Mouse (Mus musculus) heart, embryonic 10.5 days (tissue): ENCODE measurements around the gene Megf6. TPM values are rescaled to one million over a fixed set of nuclear protein-coding genes. Genes with fewer than 3 reads are reported as not detected.

ENCODE experiments used
- DNase-seq: peaks from one replicate; pipeline ENCODE4 v3.0.0-alpha.2; 2017; ENCODE audit warnings: low spot score
- H3K27ac ChIP-seq: fragments of 300-500 bp; sonication (generic); 2 replicates; pipeline ENCODE4 v1.5.1; 2016; ENCODE audit warnings: mild to moderate bottlenecking
- H3K27me3 ChIP-seq: fragments of 300-500 bp; sonication (generic); 2 replicates; pipeline ENCODE4 v1.6.1; 2016; ENCODE audit warnings: mild to moderate bottlenecking; ENCODE audit not compliant: poor library complexity, insufficient read depth, severe bottlenecking
- H3K36me3 ChIP-seq: fragments of 300-500 bp; sonication (generic); 2 replicates; pipeline ENCODE4 v1.6.1; 2016; ENCODE audit warnings: mild to moderate bottlenecking, moderate library complexity
- H3K4me1 ChIP-seq: fragments of 300-500 bp; sonication (generic); 2 replicates; pipeline ENCODE4 v1.6.1; 2016; ENCODE audit warnings: mild to moderate bottlenecking
- H3K4me3 ChIP-seq: fragments of 300-500 bp; sonication (generic); 2 replicates; pipeline ENCODE4 v1.5.1; 2016; ENCODE audit warnings: mild to moderate bottlenecking, moderate library complexity
- H3K9me3 ChIP-seq: fragments of 300-500 bp; sonication (generic); 2 replicates; pipeline ENCODE4 v1.6.1; 2016; ENCODE audit warnings: mild to moderate bottlenecking, moderate library complexity
- WGBS: fragments of 180-500 bp; shearing (Covaris S2); methylation state at CpG from one replicate; pipeline ENCODE4 v1.1.7; 2016; 5-methylcytosine and 5-hydroxymethylcytosine counted together
- polyA plus RNA-seq: library from polyadenylated mRNA; unstranded; fragments of >200 nt; fragmentation: Nextera tagmentation; extraction: Ambion mirVana; gene quantifications from 2 replicates; pipeline ENCODE4 v1.2.1, GENCODE M21; 2016

Gene Megf6
- 8.7 and 13.5 TPM in 2 replicates for polyA plus RNA-seq

- Histone ChIP-seq H3K9me3 (no peaks in the 10 kb centered on the region), H3K27ac (peak within 1 kb of the TSS; percentile 74), H3K27me3 (peaks cover 74% of the 10 kb centered on the region), H3K36me3 (no peaks in the 10 kb centered on the region), H3K4me1 (peaks cover 37% of the 10 kb centered on the region), H3K4me3 (peak within 1 kb of the TSS; percentile 76)
- DNase-seq: peak; percentile 86
- whole genome bisulfite sequencing: under 1% methylated on average over 61 of the region's 61 CpGs
Measured at GRCm38 (mm10) chr4:154170506-154171150, at the start of gene Megf6. TSS of gene Megf6 (plus strand) at chr4:154170730.

GRCm38 (mm10) chr4:154121800-154122199, 48.7 kb upstream of the Megf6 start:
- Histone ChIP-seq H3K27ac (no peak overlapping the region), H3K9me3 (no peaks in the 10 kb centered on the region), H3K4me3 (no peak overlapping the region), H3K36me3 (no peaks in the 10 kb centered on the region), H3K4me1 (no peaks in the 10 kb centered on the region), H3K27me3 (peaks cover 56% of the 10 kb centered on the region)
- WGBS: 67% methylated on average over 11 of the region's 11 CpGs
- DNase-seq: no peak

GRCm38 (mm10) chr4:154122374-154122773, 48.2 kb upstream of the Megf6 start:
- Histone ChIP-seq H3K4me3 (no peak overlapping the region), H3K27me3 (peaks cover 58% of the 10 kb centered on the region), H3K4me1 (no peaks in the 10 kb centered on the region), H3K27ac (no peak overlapping the region), H3K36me3 (no peaks in the 10 kb centered on the region), H3K9me3 (no peaks in the 10 kb centered on the region)
- WGBS: 69% methylated on average over 7 of the region's 7 CpGs
- no peak for DNase-seq

- peaks cover 53% of the 10 kb centered on the region for H3K27me3 ChIP-seq
- no peaks in the 10 kb centered on the region for H3K4me1 ChIP-seq
- no peak overlapping the region for H3K27ac ChIP-seq
- no peaks in the 10 kb centered on the region for H3K9me3 ChIP-seq
- 78% methylated on average over 6 of the region's 6 CpGs for whole genome bisulfite sequencing
- no peaks in the 10 kb centered on the region for H3K36me3 ChIP-seq
- DNase-seq: no peak
- H3K4me3 ChIP-seq: no peak overlapping the region
Measured at GRCm38 (mm10) chr4:154123553-154123952, 47.0 kb upstream of the Megf6 start.

GRCm38 (mm10) chr4:154125202-154125601, 45.3 kb upstream of the Megf6 start:
- H3K36me3 ChIP-seq: no peaks in the 10 kb centered on the region
- 68% methylated on average over 5 of the region's 5 CpGs for WGBS
- no peak for DNase-seq
- H3K4me3 ChIP-seq: no peak overlapping the region
- no peak overlapping the region for H3K27ac ChIP-seq
- no peaks in the 10 kb centered on the region for H3K9me3 ChIP-seq
- no peaks in the 10 kb centered on the region for H3K4me1 ChIP-seq
- peaks cover 52% of the 10 kb centered on the region for H3K27me3 ChIP-seq

GRCm38 (mm10) chr4:154127273-154127672, 43.3 kb upstream of the Megf6 start:
- 69% methylated on average over 3 of the region's 3 CpGs for WGBS
- DNase-seq: no peak
- H3K27ac ChIP-seq: no peak overlapping the region
- H3K9me3 ChIP-seq: no peaks in the 10 kb centered on the region
- H3K4me3 ChIP-seq: no peak overlapping the region
- no peaks in the 10 kb centered on the region for H3K4me1 ChIP-seq
- H3K27me3 ChIP-seq: peaks cover 48% of the 10 kb centered on the region
- H3K36me3 ChIP-seq: no peaks in the 10 kb centered on the region

GRCm38 (mm10) chr4:154129950-154130349, 40.6 kb upstream of the Megf6 start:
- no peak overlapping the region for H3K4me3 ChIP-seq
- H3K36me3 ChIP-seq: no peaks in the 10 kb centered on the region
- no peaks in the 10 kb centered on the region for H3K4me1 ChIP-seq
- no peaks in the 10 kb centered on the region for H3K9me3 ChIP-seq
- H3K27ac ChIP-seq: no peak overlapping the region
- H3K27me3 ChIP-seq: peaks cover 47% of the 10 kb centered on the region
- DNase-seq: no peak

GRCm38 (mm10) chr4:154131894-154132293, 38.6 kb upstream of the Megf6 start:
- Histone ChIP-seq H3K4me3 (no peak overlapping the region), H3K9me3 (no peaks in the 10 kb centered on the region), H3K36me3 (no peaks in the 10 kb centered on the region), H3K27me3 (peaks cover 59% of the 10 kb centered on the region), H3K27ac (no peak overlapping the region), H3K4me1 (no peaks in the 10 kb centered on the region)
- DNase-seq: no peak
- 73% methylated on average over 4 of the region's 4 CpGs for WGBS

- WGBS: 70% methylated on average over 4 of the region's 4 CpGs
- no peaks in the 10 kb centered on the region for H3K36me3 ChIP-seq
- no peak for DNase-seq
Measured at GRCm38 (mm10) chr4:154134803-154135202, 35.7 kb upstream of the Megf6 start.

GRCm38 (mm10) chr4:154137139-154137538, 33.4 kb upstream of the Megf6 start:
- H3K27ac ChIP-seq: no peak overlapping the region
- H3K36me3 ChIP-seq: no peaks in the 10 kb centered on the region
- no peak overlapping the region for H3K4me3 ChIP-seq
- WGBS: 58% methylated on average over 5 of the region's 5 CpGs
- H3K4me1 ChIP-seq: peaks cover 25% of the 10 kb centered on the region
- peaks cover 91% of the 10 kb centered on the region for H3K27me3 ChIP-seq
- no peaks in the 10 kb centered on the region for H3K9me3 ChIP-seq
- DNase-seq: no peak

More at GRCm38 (mm10) chr4:154134803-154135202, 35.7 kb upstream of the Megf6 start:
- H3K27me3 ChIP-seq: peaks cover 73% of the 10 kb centered on the region
- no peak overlapping the region for H3K27ac ChIP-seq
- no peak overlapping the region for H3K4me3 ChIP-seq
- H3K9me3 ChIP-seq: no peaks in the 10 kb centered on the region
- peaks cover 6% of the 10 kb centered on the region for H3K4me1 ChIP-seq

GRCm38 (mm10) chr4:154139671-154140181, 30.8 kb upstream of the Megf6 start:
- Histone ChIP-seq H3K27ac (peak overlapping the region; percentile 3; the same call in 1 of the 2 replicates), H3K27me3 (peaks cover 79% of the 10 kb centered on the region), H3K4me1 (peaks cover 33% of the 10 kb centered on the region), H3K36me3 (no peaks in the 10 kb centered on the region), H3K4me3 (peak overlapping the region; percentile 87), H3K9me3 (no peaks in the 10 kb centered on the region)
- DNase-seq: no peak
- WGBS: 1% methylated on average over 43 of the region's 59 CpGs

- peak within 1 kb of the TSS; percentile 3; the same call in 1 of the 2 replicates for H3K27ac ChIP-seq
Measured at GRCm38 (mm10) chr4:154140182-154140212, 30.5 kb upstream of the Megf6 start, which contains the start of gene Trp73. TSS of gene Trp73 (minus strand) at chr4:154140208.

GRCm38 (mm10) chr4:154140213-154141008, 30.1 kb upstream of the Megf6 start:
- 2% methylated on average over 46 of the region's 46 CpGs for WGBS
- Histone ChIP-seq H3K9me3 (no peaks in the 10 kb centered on the region), H3K27ac (peak overlapping the region; percentile 3; the same call in 1 of the 2 replicates), H3K4me3 (peak overlapping the region; percentile 87), H3K4me1 (peaks cover 33% of the 10 kb centered on the region), H3K27me3 (peaks cover 72% of the 10 kb centered on the region), H3K36me3 (no peaks in the 10 kb centered on the region)
- no peak for DNase-seq

More at GRCm38 (mm10) chr4:154140182-154140212, 30.5 kb upstream of the Megf6 start, which contains the start of gene Trp73:
- no peak for DNase-seq
- Histone ChIP-seq H3K9me3 (no peaks in the 10 kb centered on the region), H3K27me3 (peaks cover 76% of the 10 kb centered on the region), H3K4me3 (peak within 1 kb of the TSS; percentile 87), H3K36me3 (no peaks in the 10 kb centered on the region), H3K4me1 (peaks cover 33% of the 10 kb centered on the region)
- 0% methylated on average over 4 of the region's 4 CpGs for WGBS
